In the genomic region with DNA sequence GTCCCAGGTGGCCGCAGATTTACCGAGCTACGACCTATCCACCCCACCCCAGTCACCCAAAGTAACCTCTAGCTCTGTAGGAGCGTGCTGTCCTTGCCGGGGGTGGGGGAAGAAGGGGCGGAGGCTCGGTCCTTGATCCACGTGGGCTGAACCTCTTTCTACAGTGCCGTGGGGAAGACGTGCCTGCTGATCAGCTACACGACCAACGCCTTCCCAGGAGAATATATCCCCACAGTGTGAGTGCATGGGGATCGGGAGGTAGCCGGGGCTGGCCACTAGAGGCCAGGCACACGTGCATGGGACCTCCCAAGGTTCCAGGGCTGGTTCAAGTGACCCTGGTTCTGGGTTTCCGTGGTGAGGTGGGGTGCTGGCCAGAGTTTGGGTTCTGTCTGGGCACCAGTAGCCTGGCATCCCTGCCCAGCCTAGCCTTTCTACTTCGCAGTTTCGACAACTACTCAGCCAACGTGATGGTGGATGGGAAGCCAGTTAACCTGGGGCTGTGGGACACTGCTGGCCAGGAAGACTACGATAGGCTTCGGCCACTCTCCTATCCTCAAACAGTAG, we compare ENCODE assay signal across 8 mouse cellular contexts. TPM values are rescaled to one million over a fixed set of nuclear protein-coding genes. Genes with fewer than 3 reads are reported as not detected.
DNase-seq lines count a peak whose midpoint lies in the region; ATAC-seq and TF ChIP-seq lines count a peak whose summit lies in the region.

No protein-coding gene starts in this region.

- H3K36me3 ChIP-seq in hindbrain, embryonic 10.5 days = peaks cover 41% of the 10 kb centered on the region

- 21% methylated on average over 21 of the region's 21 CpGs for WGBS in hindbrain, embryonic 10.5 days

- peak overlapping the region; percentile 59 for H3K4me3 ChIP-seq in bone marrow macrophage, adult 2 months (ENCODE audit: insufficient read depth, low read length)
- peak overlapping the region; percentile 73 for H3K4me3 ChIP-seq in hindbrain, embryonic 10.5 days

- H3K27ac ChIP-seq in bone marrow macrophage, adult 2 months (ENCODE audit: insufficient read depth, low read depth, low read length) = no peak overlapping the region
- H3K27ac ChIP-seq in hindbrain, embryonic 10.5 days = peak overlapping the region; percentile 87

- H3K27me3 ChIP-seq in hindbrain, embryonic 10.5 days (ENCODE audit: insufficient read depth, poor library complexity, severe bottlenecking) = peaks cover 51% of the 10 kb centered on the region

- no peak for TF ChIP-seq POLR2A in bone marrow macrophage, adult 2 months (IDR thresholded peaks at IDR 0.05; ENCODE audit: borderline replicate concordance, low read depth, low read length)

- peaks cover 9% of the 10 kb centered on the region for H3K4me1 ChIP-seq in bone marrow macrophage, adult 2 months (ENCODE audit: control insufficient read depth, insufficient read depth, low read length)
- H3K4me1 ChIP-seq in hindbrain, embryonic 10.5 days (replicated peaks) = peaks cover 36% of the 10 kb centered on the region

- peak; percentile 47 for DNase-seq in kidney, adult 11 months
- no peak for DNase-seq in kidney, postnatal 4 days
- DNase-seq in hindbrain, embryonic 10.5 days (ENCODE audit: low spot score) = no peak
- no peak for DNase-seq in gastrocnemius, postnatal 4 days (ENCODE audit: low spot score in 2 of 2)
- no peak for DNase-seq in adrenal gland, postnatal 25 days
- DNase-seq in cerebellum, adult 9-10 months = no peak

- no peaks in the 10 kb centered on the region for H3K9me3 ChIP-seq in hindbrain, embryonic 10.5 days

- no peak for TF ChIP-seq CTCF in bone marrow macrophage, adult 2 months (IDR thresholded peaks at IDR 0.05; ENCODE audit: low read depth, low read length)

- 0 out of 2 replicates have a peak, but pooled peaks have one; percentile 0 for ATAC-seq in megakaryocyte progenitor cell, adult 5-6 weeks (replicated peaks; ENCODE audit: poor library complexity)

RNA-seq across cellular contexts. Expression of a gene that starts 0.9 kb away (rescaled TPM):
- polyA plus RNA-seq in bone marrow macrophage, adult 2 months (2012; ENCODE audit: insufficient read depth, insufficient read length, missing spikeins) = 14.3 and 18.1 TPM in 2 replicates
- 31.0 and 58.2 TPM in 2 replicates for polyA plus RNA-seq in hindbrain, embryonic 10.5 days (2016; fragmentation: Nextera tagmentation; extraction: Ambion mirVana)
- 0.44 and 0.76 TPM in 2 replicates for total RNA-seq in megakaryocyte progenitor cell, adult 5-6 weeks (2015)
- total RNA-seq in megakaryocyte progenitor cell, adult 5-6 weeks (2017) = 0.25 TPM in 1 of 2 replicates, not detected in the other
- total RNA-seq in gastrocnemius, postnatal 4 days (2021) = 1 to 10 TPM; 2.5 to 4.8 TPM
- total RNA-seq in adrenal gland, postnatal 25 days (2021) = 5.6 and 10.0 TPM in 2 replicates

RNA-seq across cellular contexts. Expression of a gene that starts 4.9 kb away (rescaled TPM):
- 65.0 and 65.6 TPM in 2 replicates for polyA plus RNA-seq in bone marrow macrophage, adult 2 months (2012; ENCODE audit: insufficient read depth, insufficient read length, missing spikeins)
- 17.9 and 19.8 TPM in 2 replicates for polyA plus RNA-seq in hindbrain, embryonic 10.5 days (2016; fragmentation: Nextera tagmentation; extraction: Ambion mirVana)
- 16.3 and 18.7 TPM in 2 replicates for total RNA-seq in megakaryocyte progenitor cell, adult 5-6 weeks (2015)
- total RNA-seq in megakaryocyte progenitor cell, adult 5-6 weeks (2017) = 16.5 and 17.1 TPM in 2 replicates
- 1 to 10 TPM; 4.8 to 5.3 TPM for total RNA-seq in gastrocnemius, postnatal 4 days (2021)
- total RNA-seq in adrenal gland, postnatal 25 days (2021) = 59.0 and 82.3 TPM in 2 replicates

RNA-seq across cellular contexts. Expression of a gene that starts 8.4 kb away (rescaled TPM):
- polyA plus RNA-seq in bone marrow macrophage, adult 2 months (2012; ENCODE audit: insufficient read depth, insufficient read length, missing spikeins) = 34.3 and 46.1 TPM in 2 replicates
- 55.8 and 57.7 TPM in 2 replicates for polyA plus RNA-seq in hindbrain, embryonic 10.5 days (2016; fragmentation: Nextera tagmentation; extraction: Ambion mirVana)
- total RNA-seq in megakaryocyte progenitor cell, adult 5-6 weeks (2015) = 10.6 and 11.0 TPM in 2 replicates
- 37.6 and 42.3 TPM in 2 replicates for total RNA-seq in megakaryocyte progenitor cell, adult 5-6 weeks (2017)
- 10 to 100 TPM; 16.0 to 21.0 TPM for total RNA-seq in gastrocnemius, postnatal 4 days (2021)
- 40.9 and 46.8 TPM in 2 replicates for total RNA-seq in adrenal gland, postnatal 25 days (2021)

RNA-seq across cellular contexts. Expression of a gene that starts 8.6 kb away (rescaled TPM):
- 109 and 110 TPM in 2 replicates for polyA plus RNA-seq in bone marrow macrophage, adult 2 months (2012; ENCODE audit: insufficient read depth, insufficient read length, missing spikeins)
- polyA plus RNA-seq in hindbrain, embryonic 10.5 days (2016; fragmentation: Nextera tagmentation; extraction: Ambion mirVana) = 129 and 137 TPM in 2 replicates
- 116 and 136 TPM in 2 replicates for total RNA-seq in megakaryocyte progenitor cell, adult 5-6 weeks (2015)
- 100 and 106 TPM in 2 replicates for total RNA-seq in megakaryocyte progenitor cell, adult 5-6 weeks (2017)
- total RNA-seq in gastrocnemius, postnatal 4 days (2021) = 10 to 100 TPM; 33.7 to 48.7 TPM
- total RNA-seq in adrenal gland, postnatal 25 days (2021) = 52.6 and 54.2 TPM in 2 replicates

RNA-seq across cellular contexts. Expression of a gene that starts 9.8 kb away (rescaled TPM):
- 57.0 and 81.4 TPM in 2 replicates for polyA plus RNA-seq in bone marrow macrophage, adult 2 months (2012; ENCODE audit: insufficient read depth, insufficient read length, missing spikeins)
- 1.6 and 2.1 TPM in 2 replicates for polyA plus RNA-seq in hindbrain, embryonic 10.5 days (2016; fragmentation: Nextera tagmentation; extraction: Ambion mirVana)
- not detected in 2 replicates for total RNA-seq in megakaryocyte progenitor cell, adult 5-6 weeks (2015)
- total RNA-seq in megakaryocyte progenitor cell, adult 5-6 weeks (2017) = 1.3 TPM in 1 of 2 replicates, not detected in the other
- total RNA-seq in gastrocnemius, postnatal 4 days (2021) = 10 to 100 TPM in 1 of 2 experiments, 1 to 10 TPM in 1; 9.5 to 10.4 TPM
- 1.9 and 3.7 TPM in 2 replicates for total RNA-seq in adrenal gland, postnatal 25 days (2021)
